Mouse (Mus musculus) kidney, postnatal 10 days (tissue): ENCODE measurements around the gene Sbno2.
"Not testable (repeated sequence)": the region's sequence is repeated elsewhere in the genome, so short reads cannot be mapped to it uniquely, and the experiment has no call there.

Source experiments
- DNase-seq: peaks from one replicate; pipeline ENCODE4 v3.0.0; 2021; ENCODE audit warnings: mixed read lengths

Gene Sbno2

GRCm38 (mm10) chr10:80055891-80056290, 49.5 kb downstream of the Sbno2 start:
- no peak for DNase-seq

GRCm38 (mm10) chr10:80055364-80055763, 50.0 kb downstream of the Sbno2 start:
- DNase-seq = no peak

GRCm38 (mm10) chr10:80054911-80055310, 50.5 kb downstream of the Sbno2 start:
- DNase-seq = not testable (repeated sequence)

GRCm38 (mm10) chr10:80053831-80054815, 51.2 kb downstream of the Sbno2 start:
- peak; percentile 89 for DNase-seq

GRCm38 (mm10) chr10:80053259-80053780, 52.1 kb downstream of the Sbno2 start:
- peak; percentile 100 for DNase-seq

GRCm38 (mm10) chr10:80052374-80052764, 53.0 kb downstream of the Sbno2 start:
- DNase-seq = no peak

- peak; percentile 87 for DNase-seq
Observed at GRCm38 (mm10) chr10:80051618-80052373, 53.6 kb downstream of the Sbno2 start.

- no peak for DNase-seq
Observed at GRCm38 (mm10) chr10:80050885-80051617, 54.3 kb downstream of the Sbno2 start.

- no peak for DNase-seq
Observed at GRCm38 (mm10) chr10:80050244-80050643, 55.1 kb downstream of the Sbno2 start.

GRCm38 (mm10) chr10:80048834-80049233, 56.5 kb downstream of the Sbno2 start:
- DNase-seq = no peak

GRCm38 (mm10) chr10:80048396-80048795, 57.0 kb downstream of the Sbno2 start:
- DNase-seq = no peak

GRCm38 (mm10) chr10:80047041-80047565, 58.3 kb downstream of the Sbno2 start, which contains the start of gene Gpx4:
Gene Gpx4, plus strand, starts transcription at chr10:80047166.
- no peak for DNase-seq

GRCm38 (mm10) chr10:80045766-80046165, 59.6 kb downstream of the Sbno2 start:
- DNase-seq = no peak

GRCm38 (mm10) chr10:80045364-80045763, 60.0 kb downstream of the Sbno2 start:
- DNase-seq = not testable (repeated sequence)

GRCm38 (mm10) chr10:80044087-80044486, 61.3 kb downstream of the Sbno2 start:
- DNase-seq = no peak

- not testable (repeated sequence) for DNase-seq
Observed at GRCm38 (mm10) chr10:80041409-80042060, 63.8 kb downstream of the Sbno2 start.

- peak; percentile 97 for DNase-seq
Observed at GRCm38 (mm10) chr10:80039559-80039979, 65.8 kb downstream of the Sbno2 start, which contains the start of gene Polr2e. Gene Polr2e, minus strand, starts transcription at chr10:80039795.

- no peak for DNase-seq
Observed at GRCm38 (mm10) chr10:80036832-80037231, 68.5 kb downstream of the Sbno2 start.

- no peak for DNase-seq
Observed at GRCm38 (mm10) chr10:80035686-80036085, 69.7 kb downstream of the Sbno2 start.

- no peak for DNase-seq
Observed at GRCm38 (mm10) chr10:80035148-80035547, 70.2 kb downstream of the Sbno2 start.
